Mouse (Mus musculus): ENCODE data around the gene Copg1.

The Copg1 gene

DNA sequence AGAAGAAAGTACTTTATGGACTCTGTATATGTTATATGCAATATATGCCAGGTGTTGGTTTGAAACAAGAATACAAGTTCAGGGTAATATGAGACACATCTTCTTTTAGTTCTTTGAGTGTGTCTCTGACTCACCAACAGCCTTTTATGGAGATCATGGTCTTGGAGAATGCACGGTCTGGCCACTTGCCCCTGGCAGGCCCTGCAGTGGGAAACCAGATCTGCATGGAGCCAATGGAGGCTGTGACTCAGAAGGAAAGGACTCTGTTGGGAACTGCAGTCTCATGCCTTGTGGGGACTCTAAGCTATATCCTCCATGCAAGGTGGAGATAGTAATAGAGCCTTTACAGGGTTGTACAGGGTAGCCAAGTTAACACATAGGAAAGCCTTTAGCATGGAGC, 12.5 kb upstream of the Copg1 start:
- in situ Hi-C loops (cut with MboI): no loop called here

DNA sequence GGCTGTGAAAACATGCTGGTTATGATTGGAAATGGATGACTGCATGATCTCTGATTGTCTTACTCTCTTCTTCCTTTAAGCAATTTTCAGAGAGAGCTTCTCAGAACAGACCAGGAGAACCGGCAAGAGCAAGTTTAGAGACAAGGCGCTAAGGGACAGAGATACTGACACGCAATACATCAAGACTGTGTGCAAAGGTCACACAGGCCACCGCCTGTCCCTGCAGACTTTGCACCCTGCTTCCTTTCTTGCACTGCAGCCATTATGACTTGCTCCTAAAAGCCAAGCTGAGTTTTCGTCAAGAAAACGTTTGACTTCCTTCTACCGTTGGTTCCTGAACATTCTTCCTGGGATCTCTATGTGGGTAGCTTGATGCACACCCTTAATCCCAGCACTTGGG, 12.1 kb upstream of the Copg1 start:
- in situ Hi-C loops (cut with MboI): no loop called here

DNA sequence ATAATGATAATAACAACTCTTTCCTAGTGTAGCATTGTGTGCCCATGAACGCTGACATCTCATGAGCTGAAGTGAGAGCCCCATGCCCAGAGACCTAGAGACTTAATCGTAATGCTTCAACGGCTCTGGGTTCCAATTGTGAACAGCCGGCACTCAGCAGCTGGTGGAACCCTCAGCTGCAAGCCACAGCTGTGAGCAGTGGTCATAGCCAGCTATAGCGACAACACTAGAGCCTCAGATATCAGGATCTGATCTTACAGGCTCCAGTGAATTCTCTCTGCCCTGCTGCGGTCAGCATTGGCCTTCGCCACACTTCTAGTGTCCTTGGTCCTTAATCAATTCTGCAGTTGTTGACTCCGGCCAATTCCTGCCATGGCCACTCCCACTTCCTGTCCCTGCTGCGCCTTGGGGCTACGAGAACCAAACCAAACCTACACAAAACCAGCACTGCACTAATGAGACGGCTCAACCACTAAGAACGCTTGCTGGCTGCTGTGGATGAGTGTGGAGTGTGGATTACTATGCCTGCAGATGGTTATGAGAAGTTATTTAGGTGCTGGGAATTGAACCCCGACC, 11.5 kb upstream of the Copg1 start:
- in situ Hi-C loops (cut with MboI): no loop called here

DNA sequence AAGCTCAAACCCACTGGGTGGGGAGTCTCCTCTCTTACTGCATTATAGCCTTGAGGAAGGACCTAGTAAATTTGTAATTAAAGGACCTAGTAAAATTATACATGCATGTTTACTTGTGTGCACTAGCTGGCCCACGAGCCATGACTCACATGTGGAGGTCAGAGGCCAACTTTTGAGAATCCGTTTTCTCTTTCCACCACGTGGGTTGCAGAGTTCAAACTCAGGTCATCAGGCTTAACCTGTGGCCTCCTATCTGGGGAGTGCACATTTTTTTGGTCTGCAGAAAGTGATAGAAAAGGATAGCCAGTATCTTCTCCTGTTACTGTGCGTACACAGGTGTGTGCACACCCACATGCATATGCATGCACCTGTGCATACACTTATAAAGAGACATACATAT, 8.6 kb upstream of the Copg1 start:
- in situ Hi-C loops (cut with MboI): no loop called here

DNA sequence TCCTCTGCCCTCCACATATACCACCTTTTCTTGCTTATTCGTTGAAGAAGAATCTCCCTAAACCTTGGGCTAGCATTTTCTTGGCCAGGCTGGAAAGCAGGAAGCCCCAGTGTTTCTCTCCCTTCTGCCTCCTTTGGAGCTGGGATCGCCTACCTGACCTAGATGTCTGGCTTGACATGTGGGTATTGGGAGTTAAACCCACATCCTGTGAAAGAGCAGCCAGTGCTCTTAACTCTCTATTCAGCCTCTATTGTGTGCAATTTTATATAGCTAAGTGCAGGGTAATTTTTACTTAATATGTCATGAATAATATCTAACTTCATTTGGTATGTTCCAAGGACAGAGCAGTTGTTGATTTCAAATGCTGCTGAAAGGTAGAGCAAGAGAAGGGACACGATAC, 8.0 kb upstream of the Copg1 start:
- in situ Hi-C loops (cut with MboI): no loop called here

DNA sequence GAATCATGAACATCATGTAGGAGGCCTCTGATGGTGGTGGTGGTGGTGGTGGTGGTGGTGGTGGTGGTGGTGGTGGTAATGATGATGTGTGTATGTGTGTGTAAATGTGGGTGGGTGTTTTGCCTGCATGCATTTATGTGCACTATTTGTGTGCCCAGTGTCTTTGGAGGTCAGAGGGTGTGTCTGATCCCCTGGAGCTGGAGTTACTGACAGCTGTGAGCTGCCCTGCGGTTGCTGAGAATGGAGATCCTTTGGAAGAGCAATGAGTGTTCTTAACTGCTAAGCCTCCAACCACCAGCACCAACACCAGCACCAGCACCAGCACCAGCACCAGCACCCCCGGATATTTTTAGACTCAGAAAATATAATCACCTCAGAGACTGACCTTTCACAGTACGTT, 5.4 kb upstream of the Copg1 start:
- in situ Hi-C loops (cut with MboI): no loop called here

DNA sequence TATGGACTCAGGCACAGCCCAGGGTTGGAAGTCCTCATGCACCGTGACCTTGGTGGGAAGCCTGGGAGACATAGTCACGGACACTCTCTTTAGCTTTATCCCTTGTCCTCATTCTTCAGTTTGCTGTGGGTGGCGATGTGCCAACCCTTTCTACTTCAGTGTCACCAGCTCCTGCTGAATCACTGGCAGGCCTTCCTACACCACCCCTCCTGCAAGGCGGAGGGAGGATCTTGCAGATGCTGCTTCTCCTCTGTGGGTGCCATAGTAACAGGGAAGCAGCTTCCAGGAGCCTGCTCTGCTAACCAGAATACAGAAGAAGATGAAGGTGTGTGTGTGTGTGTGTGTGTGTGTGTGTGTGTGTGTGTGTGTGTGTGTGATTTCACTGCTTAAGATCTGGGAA, 4.8 kb upstream of the Copg1 start:
- in situ Hi-C loops (cut with MboI): no loop called here

DNA sequence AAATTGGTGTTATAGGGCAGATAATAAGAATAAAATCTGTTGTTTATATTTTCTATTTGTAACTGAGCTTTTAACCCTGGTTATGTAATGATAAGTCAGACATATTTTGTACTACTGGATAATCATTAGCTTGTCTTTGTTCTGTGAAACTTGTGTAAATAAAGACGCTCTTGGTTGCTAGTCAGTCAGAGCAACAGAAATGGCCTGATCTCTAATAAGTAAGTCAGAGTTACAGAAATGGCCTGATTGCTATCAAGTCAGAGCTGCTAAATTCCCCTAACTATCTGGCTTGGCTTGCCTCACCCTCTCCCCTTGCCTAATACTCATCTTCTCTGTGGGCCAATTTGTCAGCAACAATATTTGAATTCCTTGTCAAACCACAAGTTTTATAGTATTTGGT, 893 bp upstream of the Copg1 start:
- in situ Hi-C loops (cut with MboI): loop anchor here (5.0 kb wide), 1 partner anchor 34 kb away; the partner anchor contains the start of gene Cnbp

DNA sequence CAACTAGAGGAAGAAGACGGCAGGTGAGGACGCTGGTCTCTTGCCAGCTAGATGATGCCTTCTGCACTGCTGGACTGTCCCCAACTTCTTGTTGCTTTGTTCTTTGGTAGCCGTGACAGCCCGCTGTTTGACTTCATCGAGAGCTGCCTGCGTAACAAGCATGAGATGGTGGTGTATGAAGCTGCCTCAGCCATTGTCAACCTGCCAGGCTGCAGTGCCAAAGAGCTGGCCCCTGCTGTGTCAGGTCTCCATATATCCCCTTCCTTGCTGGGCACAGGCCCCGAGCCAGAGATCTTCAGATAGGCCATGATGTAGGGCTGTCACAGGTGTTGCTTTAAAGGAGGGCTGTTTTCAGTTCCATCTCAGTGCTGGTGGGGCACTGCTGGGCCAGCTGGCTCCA, 6.3 kb downstream of the Copg1 start:
- in situ Hi-C loops (cut with MboI): no loop called here

DNA sequence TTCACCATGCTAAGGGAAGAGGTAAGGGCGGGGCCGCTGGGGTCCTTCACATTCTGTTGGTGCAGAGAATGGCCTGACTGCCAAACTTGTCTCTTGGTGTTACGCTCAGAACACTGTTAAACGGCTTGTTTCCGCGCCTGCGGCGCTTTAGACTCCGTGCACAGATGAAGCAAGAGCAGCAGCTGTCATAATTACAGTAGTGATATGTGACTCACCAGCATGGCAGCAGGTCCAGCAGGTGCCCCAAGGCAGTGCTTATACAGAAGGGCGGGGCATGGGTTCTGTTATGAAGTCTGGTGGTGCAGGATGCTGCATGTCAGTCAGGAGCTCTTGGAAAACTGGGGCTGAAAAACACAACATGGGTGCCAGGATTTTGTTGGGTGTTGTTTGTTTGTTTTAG, 10.4 kb downstream of the Copg1 start:
- in situ Hi-C loops (cut with MboI): no loop called here

DNA sequence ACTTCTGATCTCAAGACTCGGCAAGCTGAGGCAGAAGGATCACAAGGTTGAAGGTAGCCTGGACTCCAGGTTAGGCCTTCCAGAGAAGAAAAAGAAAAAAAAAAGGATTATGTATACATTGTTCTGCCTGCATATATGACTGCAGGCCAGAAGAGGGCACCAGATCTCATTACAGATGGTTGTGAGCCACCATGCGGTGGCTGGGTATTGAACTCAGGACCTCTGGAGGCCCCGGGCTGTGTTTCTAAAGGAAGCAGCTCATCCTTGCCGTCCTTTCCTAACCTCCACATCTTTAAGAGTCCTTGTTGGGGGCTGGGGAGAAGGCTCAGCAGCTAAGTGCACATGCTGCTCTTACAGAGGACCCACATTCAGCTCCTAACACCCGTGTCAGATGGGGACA, 19.0 kb downstream of the Copg1 start:
- in situ Hi-C loops (cut with MboI): loop anchor here (25.0 kb wide), 1 partner anchor 181 kb away; the partner anchor contains the start of gene Rpn1

DNA sequence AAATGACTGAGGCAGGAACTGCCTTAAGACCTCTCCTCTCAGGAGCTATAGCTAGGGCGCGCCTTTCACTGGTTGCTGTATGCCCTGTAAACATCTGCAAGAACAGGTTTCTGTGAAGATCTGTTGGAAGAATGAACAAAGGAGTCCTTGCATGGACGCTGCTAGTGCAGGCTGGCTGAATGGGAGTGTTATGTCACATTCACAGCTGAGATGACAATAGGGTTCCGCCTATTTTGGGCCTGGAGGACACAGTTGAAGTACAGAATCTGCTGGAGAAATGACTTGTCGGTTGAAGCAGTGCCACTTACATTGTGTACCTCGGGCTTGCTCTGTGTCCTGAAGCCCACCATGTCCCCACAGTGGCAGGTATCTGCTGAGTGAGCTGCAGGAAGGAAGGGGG, 21.6 kb downstream of the Copg1 start:
- in situ Hi-C loops (cut with MboI): loop anchor here (25.0 kb wide), 1 partner anchor 178 kb away; the partner anchor contains the start of gene Rpn1

DNA sequence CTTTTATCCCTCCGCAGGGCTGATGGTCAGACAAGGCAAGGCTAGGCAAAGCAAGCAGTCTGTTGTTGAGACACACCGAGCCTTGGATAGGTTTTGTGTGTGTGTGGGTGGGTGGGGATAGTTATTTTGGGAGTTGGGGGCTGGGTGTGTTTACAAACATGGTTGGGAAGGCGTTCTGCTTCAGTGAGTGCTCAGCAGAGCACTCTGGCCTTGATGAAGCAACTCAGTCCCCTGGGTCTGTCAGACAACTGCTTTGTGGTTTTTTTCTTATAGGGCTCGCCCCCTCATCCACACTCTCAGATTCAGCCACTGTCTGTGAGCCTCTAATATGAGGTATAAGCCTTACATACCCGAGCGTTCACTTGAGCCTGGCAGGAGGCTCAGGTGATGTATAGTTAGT, 23.9 kb downstream of the Copg1 start:
- in situ Hi-C loops (cut with MboI): loop anchor here (25.0 kb wide), 1 partner anchor 176 kb away; the partner anchor contains the start of gene Rpn1

DNA sequence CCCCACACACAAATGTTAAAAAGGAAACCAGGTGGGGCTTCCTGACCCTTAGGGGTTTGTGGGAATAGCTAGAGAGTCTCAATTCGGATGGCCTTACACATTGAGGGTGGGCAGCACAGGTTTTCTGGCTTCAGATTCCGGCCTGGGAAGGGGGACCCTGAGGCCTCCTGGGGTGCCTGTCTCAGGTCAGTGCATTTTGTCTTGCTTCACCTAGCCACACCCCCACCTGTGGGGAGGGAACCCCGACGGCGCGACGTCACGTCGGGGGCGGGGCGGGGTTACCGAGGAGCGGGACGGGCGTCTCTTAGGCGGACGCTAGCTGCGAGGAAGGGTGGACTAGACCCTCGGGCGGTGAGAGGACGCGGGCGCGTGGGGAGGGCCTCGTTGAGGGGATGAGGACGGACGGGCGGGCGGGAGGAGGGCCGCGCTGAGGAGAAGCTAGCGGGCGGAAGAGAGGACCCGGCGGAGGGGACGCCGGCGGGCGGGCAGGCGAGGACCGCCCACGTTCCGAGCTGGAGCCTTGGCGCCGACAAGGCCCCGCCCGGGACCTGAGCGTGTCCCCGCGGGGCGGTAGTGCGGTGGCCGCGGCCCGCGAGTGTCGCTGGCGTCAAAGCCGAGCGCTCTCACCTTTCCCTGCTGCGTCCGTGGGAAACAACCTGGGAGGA, 26.2 kb downstream of the Copg1 start, which contains the start of gene Hmces:
Gene Hmces, plus strand, starts transcription at position 275 of the 665 bp plus-strand sequence.
- in situ Hi-C loops (cut with MboI): loop anchor here (25.0 kb wide), 1 partner anchor 174 kb away; the partner anchor contains the start of gene Rpn1

DNA sequence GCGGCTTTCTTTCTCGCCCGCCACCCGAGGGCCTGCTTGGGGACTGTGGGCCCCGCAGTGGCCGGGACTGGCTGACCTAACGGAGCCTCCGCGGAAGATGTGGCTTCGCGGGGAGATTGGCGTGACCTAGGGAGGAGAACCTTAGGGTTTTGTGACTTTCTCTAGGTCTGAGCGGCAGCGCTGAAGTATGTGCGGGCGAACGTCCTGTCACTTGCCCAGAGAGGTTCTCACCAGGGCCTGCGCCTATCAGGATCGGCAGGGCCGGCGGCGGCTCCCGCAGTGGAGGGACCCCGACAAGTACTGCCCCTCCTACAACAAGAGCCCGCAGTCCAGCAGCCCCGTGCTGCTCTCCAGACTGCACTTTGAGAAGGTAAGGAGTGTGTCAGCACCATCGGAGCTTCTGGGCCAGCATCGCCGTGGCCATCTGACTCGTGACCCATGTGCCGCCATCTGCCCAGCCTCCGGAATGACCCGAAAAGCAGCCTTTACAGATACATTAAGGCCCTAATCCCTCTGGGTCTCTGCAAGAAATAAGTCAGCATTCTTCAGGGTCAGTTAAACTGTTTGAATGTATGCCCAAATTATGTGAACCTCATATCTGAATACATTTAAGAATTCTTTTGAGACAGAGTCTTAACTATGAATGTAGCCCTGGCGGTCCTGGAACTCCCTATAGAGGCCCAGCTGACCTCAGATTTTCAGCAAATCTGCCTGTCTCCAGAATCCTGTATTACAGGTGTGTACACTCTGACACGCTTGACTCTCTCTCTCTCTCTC, 26.9 kb downstream of the Copg1 start:
- in situ Hi-C loops (cut with MboI): loop anchor here (25.0 kb wide), 1 partner anchor 173 kb away; the partner anchor contains the start of gene Rpn1

DNA sequence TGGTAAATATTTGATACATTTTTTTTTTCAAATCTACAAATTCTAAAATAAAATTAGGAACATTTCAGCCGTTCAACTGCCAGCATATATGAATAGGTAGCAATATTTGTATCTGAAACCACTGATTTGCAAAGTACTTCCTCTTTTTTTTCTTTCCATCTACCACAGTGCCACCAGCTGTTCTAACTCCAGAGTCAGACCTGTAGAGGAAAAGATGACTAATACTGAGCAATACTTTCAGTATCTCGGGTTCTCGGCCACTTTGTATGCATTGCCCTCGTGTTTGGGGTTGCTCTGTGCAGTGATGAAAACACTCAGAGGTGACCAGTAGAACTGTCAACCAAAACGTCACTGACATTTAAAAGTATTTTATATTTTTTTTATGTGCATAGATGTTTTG, 28.3 kb downstream of the Copg1 start:
- in situ Hi-C loops (cut with MboI): loop anchor here (25.0 kb wide), 1 partner anchor 171 kb away; the partner anchor contains the start of gene Rpn1

DNA sequence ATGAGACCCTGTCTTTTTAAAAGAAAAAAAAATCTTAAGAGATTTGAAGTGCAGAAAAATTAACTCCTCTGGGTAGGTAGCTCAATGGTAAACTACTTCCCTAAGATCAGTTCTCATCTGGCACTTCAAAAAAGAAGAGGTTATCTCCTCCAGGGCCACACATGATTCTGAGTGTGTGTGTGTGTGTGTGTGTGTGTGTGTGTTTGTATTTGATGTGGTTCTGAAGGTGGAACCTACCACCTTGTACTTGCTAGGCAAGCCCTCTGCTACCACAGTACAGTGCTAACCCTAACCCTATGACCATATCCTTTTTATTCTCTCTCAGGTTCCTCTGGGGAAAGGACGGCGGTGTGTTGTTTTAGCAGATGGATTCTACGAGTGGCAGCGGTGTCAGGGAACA, 33.6 kb downstream of the Copg1 start:
- in situ Hi-C loops (cut with MboI): loop anchor here (25.0 kb wide), 1 partner anchor 166 kb away; the partner anchor contains the start of gene Rpn1

DNA sequence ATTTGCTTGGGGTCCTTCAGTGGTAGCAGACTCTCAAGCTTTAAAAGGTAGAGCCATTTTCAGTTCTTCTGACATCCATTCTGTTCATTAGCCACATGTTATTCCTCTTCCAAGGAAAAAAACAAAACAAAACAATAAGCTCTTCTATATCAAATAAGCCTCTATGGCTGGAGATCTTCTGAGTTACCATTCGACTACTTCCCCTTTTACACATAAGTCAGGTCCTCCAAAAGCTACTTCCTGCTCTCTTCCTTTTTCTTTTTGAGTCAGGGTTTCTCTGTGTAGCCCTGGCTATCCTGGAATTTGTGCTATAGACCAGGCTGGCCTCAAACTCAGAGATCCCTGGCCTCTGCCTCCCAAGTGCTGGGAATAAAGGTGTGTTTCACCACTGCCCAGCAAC, 36.0 kb downstream of the Copg1 start:
- in situ Hi-C loops (cut with MboI): loop anchor here (25.0 kb wide), 1 partner anchor 164 kb away; the partner anchor contains the start of gene Rpn1

DNA sequence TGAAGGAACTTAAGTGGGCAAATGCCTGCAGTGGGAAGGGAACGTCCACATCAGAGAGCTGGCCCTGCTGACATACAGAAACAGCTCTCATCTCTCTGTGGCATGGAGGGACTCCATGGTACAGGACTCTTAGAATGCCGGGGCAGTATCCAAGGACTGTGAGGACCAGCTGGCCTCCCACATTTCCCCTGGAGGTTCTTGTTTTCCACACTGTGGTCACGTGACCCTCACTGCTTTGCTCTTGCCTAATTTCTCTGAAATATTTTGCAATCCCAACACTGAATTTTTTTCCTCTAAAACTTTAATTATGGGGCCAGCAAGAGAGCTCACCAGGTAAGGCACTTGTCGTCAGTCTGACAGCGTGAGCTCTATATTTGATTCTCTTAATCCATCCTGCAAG, 47.4 kb downstream of the Copg1 start:
- in situ Hi-C loops (cut with MboI): no loop called here

DNA sequence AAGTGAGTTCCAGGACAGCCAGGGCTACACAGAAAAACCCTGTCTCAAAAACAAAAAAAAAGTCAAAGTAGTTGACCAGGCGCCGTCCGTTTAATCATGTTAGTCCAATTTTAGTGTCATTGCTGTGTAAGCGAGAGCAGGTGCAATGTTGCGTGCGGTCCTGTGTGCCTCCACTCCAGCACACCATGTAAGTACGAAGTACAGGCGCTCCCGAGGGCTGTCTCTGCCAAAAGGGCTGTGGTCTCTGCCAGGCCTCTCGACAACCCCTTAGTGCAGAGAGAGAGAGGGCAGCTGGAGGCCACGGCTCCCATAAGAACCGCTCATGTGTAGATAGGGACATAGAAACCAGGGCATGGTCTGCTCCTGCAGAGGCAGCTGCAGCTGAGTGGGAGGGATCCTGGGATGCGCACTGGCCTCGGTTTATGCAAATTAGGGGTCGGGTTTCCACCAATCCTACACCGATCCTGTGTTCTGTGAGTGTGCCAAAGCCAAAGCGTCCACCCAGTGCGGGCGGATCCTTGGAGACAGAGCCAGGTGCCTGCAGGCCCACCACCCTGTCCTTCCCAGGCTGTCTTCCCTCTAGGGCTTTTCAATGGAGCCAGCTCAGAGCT, 49.7 kb downstream of the Copg1 start:
- in situ Hi-C loops (cut with MboI): no loop called here

DNA sequence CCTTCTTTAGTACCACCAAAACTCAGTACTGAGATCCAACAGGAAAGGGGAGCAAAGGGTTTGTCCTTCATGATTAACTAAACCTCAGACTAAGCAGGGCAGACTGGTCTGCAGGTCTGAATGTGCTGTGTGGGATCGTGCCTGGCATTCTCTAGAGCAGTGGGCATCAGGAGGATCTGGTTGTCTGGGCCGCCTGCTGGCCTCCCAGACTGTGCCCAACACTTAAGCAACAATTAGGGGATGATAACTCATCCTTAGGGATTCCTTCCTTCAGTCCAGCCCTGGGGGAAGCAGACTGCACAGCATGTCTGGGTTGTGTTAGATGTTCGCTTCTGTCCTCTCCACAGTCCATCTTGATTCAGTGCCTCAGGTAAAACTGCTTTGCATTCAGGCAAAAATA, 51.3 kb downstream of the Copg1 start:
- in situ Hi-C loops (cut with MboI): no loop called here

DNA sequence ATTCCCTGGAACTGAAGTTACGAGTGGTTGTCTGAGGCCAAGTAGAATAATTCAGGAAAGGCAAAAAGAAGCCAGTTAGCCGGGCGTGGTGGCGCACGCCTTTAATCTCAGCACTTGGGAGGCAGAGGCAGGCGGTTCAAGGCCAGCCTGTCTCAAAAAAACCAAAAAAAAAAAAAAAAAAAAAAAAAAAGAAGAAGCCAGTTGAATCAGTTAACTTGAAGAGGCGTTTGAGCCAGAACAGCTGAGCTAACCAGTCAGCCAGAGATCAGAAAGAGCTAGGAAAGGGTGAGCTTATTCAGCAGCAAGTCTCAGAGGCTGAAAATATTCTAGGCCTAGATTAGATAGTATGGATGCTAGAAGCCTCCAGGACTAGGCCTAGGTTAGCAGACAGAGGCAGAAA, 54.6 kb downstream of the Copg1 start:
- in situ Hi-C loops (cut with MboI): no loop called here

Data from mature B cell (primary cell).